Mouse (Mus musculus) small intestine, adult 2 months (tissue): Measurements from ENCODE around the gene Chtop. TPM values are rescaled to one million over a fixed set of nuclear protein-coding genes. Genes with fewer than 3 reads are reported as not detected.
A peak's percentile ranks its signal among the peaks of the same experiment; 100 is the strongest.

Source experiments
- H3K27ac ChIP-seq: fragments of 200-500 bp; 2 replicates; pipeline ENCODE4 v1.5.1; 2012; ENCODE audit warnings: low read depth, low read length, control low read depth, inconsistent platforms; ENCODE audit not compliant: insufficient read depth
- H3K27me3 ChIP-seq: fragments of 200-500 bp; 2 replicates; pipeline ENCODE4 v1.6.1; 2012; ENCODE audit warnings: mild to moderate bottlenecking, moderate library complexity, low read length, inconsistent platforms; ENCODE audit not compliant: control insufficient read depth, insufficient read depth
- H3K36me3 ChIP-seq: fragments of 200-500 bp; 2 replicates; pipeline ENCODE4 v1.6.1; 2012; ENCODE audit warnings: mild to moderate bottlenecking, low read length, control low read depth, inconsistent platforms; ENCODE audit not compliant: control insufficient read depth, insufficient read depth
- H3K4me1 ChIP-seq: fragments of 200-500 bp; 2 replicates; pipeline ENCODE4 v1.6.1; 2012; ENCODE audit warnings: low read length, inconsistent platforms, mixed read lengths; ENCODE audit not compliant: control insufficient read depth, insufficient read depth, insufficient read length
- H3K4me3 ChIP-seq: fragments of 200-500 bp; 2 replicates; pipeline ENCODE4 v1.5.1; 2012; ENCODE audit warnings: low read depth, mild to moderate bottlenecking, control low read depth, inconsistent platforms, low read length, moderate library complexity
- CTCF ChIP-seq: fragments of 200-500 bp; IDR thresholded peaks from 2 replicates; pipeline ENCODE4 v1.5.1; 2012; ENCODE audit warnings: low read depth, mild to moderate bottlenecking, control low read depth, inconsistent platforms, low read length, moderate library complexity, mixed read lengths; ENCODE audit not compliant: insufficient replicate concordance, insufficient read length; ENCODE audit errors: extremely low read depth
- POLR2A ChIP-seq: fragments of 200-500 bp; IDR thresholded peaks from 2 replicates; pipeline ENCODE4 v1.6.1; 2012; ENCODE audit warnings: low read depth, mild to moderate bottlenecking, control low read depth, inconsistent platforms, low read length, moderate library complexity
- WGBS: fragments of 180-500 bp; shearing (Covaris S2); methylation state at CpG from one replicate; pipeline ENCODE4 v1.1.7; 2018; 5-methylcytosine and 5-hydroxymethylcytosine counted together
- polyA plus RNA-seq: library from polyadenylated mRNA; depleted of rRNA; stranded (reverse); fragments of >200 nt; gene quantifications from 2 replicates; pipeline ENCODE4 v1.2.3, GENCODE M21; 2012

Gene Chtop
- polyA plus RNA-seq, 1 experiment: 22.3 TPM

DNA sequence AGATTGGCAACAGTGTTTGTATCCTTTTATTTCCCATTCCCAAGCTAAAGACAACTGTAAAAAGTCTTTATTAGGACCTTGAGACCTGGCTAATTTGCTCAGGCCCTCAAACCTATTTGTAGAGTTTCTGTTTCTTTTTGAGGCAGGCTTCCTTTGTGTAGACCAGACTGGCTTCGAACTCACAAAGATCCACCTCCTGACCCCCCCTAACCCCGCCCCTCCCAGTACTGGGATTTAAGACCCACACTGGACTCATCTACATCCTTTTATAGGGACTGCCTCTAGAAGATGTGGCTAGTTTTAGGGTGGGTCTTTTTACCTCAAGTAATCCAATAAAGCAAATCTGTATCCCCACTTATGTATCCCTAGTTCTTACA lies 437 bp upstream of the Chtop start:
- WGBS: 3% methylated on average over 2 of the region's 2 CpGs

DNA sequence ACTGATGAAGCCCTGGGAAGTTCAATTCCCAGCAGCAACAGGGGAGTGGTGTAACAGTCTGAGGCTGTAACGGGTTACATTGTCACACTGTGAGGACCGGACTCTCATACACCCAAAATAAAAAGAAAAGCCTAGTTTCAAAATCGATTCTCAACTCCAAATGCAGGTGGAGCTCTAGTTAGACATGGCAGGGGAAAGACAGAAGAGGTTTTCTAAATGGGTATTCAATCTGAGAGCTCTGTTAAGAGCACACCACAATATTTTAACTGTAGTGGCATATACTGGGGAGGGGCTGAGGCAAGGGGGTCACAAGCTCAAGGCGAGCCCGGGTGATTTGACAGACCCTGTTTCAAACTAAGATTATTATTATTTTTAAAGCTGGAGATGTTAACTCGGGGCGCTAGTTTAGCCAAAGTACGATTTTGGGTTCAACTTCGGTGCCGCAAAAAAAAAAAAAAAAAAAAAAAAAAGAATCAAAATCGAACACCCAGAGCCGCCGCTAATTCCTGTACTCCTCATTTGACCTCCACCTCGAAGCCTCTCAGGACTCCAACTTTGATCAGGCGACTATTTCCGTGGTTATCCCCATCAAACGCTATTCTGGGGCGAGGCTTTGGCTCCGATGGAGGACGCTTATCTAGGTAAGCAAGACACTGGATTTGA lies 880 bp downstream of the Chtop start:
- no peaks in the 10 kb centered on the region for H3K27me3 ChIP-seq
- peak overlapping the region; percentile 84 for H3K27ac ChIP-seq
- H3K4me3 ChIP-seq: peak overlapping the region; percentile 70
- peaks cover 27% of the 10 kb centered on the region for H3K36me3 ChIP-seq
- 1% methylated on average over 20 of the region's 20 CpGs for WGBS
- TF ChIP-seq POLR2A (no peak), CTCF (no peak)
- H3K4me1 ChIP-seq: 0 out of 2 replicates have a peak, but pooled peaks cover 2% of the 10 kb centered on the region

More for the DNA sequence above, 437 bp upstream of the Chtop start:
- Histone ChIP-seq H3K4me3 (no peak overlapping the region), H3K27me3 (no peaks in the 10 kb centered on the region), H3K36me3 (peaks cover 20% of the 10 kb centered on the region), H3K4me1 (0 out of 2 replicates have a peak, but pooled peaks cover 2% of the 10 kb centered on the region), H3K27ac (peak overlapping the region; percentile 83)
- no peak for TF ChIP-seq CTCF

DNA sequence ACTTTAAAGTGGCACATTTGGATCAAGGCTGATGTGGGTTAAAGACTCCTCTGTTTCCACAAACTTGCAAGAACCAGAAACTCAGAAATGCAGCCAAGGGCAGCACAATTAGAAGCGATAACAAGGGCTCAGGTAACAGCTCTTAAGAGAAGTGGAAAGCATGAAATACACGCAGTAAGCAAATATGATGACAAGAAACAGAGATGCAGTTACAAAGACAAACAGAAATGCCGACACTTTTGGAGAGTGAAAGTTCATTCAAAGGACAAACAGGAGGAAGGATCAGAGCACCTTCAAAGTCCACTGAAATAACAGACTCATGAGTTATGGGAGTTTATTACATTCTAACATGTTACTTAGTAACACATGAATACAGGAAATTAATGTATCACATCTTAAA lies 2.9 kb downstream of the Chtop start:
- 56% methylated on average over 3 of the region's 3 CpGs for WGBS
- Histone ChIP-seq H3K27me3 (no peaks in the 10 kb centered on the region), H3K27ac (no peak overlapping the region), H3K36me3 (peaks cover 46% of the 10 kb centered on the region), H3K4me1 (0 out of 2 replicates have a peak, but pooled peaks cover 2% of the 10 kb centered on the region), H3K4me3 (no peak overlapping the region)
- TF ChIP-seq CTCF: no peak
- TF ChIP-seq POLR2A: no peak

DNA sequence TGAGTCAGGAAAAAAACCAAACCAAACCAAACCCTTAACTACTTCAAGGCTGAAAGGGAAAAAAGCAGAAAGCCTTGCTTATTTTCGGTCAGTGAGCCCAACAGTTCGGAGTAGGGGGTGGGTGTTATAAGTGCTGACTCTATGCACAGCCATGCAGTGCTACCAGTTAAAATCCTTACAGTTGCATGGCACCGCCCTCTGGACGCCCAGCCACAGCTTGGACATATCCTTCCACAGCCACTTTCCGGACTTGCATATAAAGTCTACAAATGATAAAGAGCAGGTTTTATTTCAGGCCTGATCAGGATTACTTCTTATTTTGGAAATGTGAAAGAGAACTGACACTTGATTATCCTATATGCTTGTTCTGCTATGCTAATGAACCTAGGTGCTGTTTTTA lies 4.1 kb downstream of the Chtop start:
- peaks cover 52% of the 10 kb centered on the region for H3K36me3 ChIP-seq
- no peak overlapping the region for H3K27ac ChIP-seq
- TF ChIP-seq CTCF (no peak), POLR2A (no peak)
- WGBS: 95% methylated on average over 5 of the region's 5 CpGs
- H3K27me3 ChIP-seq: no peaks in the 10 kb centered on the region
- H3K4me1 ChIP-seq: 0 out of 2 replicates have a peak, but pooled peaks cover 2% of the 10 kb centered on the region
- H3K4me3 ChIP-seq: no peak overlapping the region

DNA sequence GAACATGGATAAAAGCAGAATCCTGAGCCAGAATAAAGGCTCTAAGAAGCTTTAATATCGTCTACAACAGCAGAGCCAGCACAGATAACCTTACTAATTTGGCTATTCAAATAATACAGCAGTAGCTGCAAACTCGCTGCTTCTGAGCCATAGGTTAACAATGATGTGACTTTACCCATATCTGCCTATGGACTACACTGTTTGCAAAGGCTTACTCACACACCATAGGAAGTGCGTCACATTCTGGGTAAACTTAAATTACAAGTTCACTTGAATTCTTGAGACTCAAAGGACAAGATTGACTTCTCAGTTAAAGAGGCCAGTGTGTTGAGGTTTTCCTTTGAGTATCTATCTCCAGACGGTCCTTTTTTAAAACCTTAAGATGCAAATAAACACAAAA lies 5.9 kb downstream of the Chtop start:
- no peak overlapping the region for H3K27ac ChIP-seq
- TF ChIP-seq CTCF: no peak
- no peak for TF ChIP-seq POLR2A
- no peaks in the 10 kb centered on the region for H3K27me3 ChIP-seq
- 78% methylated on average over 4 of the region's 4 CpGs for WGBS
- H3K4me3 ChIP-seq: no peak overlapping the region
- H3K4me1 ChIP-seq: 0 out of 2 replicates have a peak, but pooled peaks cover 2% of the 10 kb centered on the region
- peaks cover 63% of the 10 kb centered on the region for H3K36me3 ChIP-seq

DNA sequence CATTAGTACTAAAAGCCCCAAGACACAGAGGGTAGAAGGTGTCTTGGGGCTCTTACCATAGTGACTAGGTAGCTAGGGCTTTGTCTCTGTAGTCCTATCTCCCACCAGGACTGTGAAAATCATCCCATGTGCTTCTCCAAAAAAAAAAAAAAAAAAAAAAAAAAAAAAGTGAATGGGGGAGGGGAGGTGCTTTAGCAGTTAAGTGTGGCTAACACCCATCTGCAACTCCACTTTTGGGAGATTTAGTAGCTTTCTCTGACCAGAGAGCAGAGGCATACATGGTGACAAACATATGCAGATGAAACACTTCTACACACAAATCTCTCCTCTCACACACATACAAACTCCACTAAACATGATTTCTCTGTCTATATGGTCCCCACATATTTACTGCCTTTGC lies 11.7 kb downstream of the Chtop start:
- Histone ChIP-seq H3K27me3 (no peaks in the 10 kb centered on the region), H3K36me3 (peaks cover 49% of the 10 kb centered on the region), H3K27ac (no peak overlapping the region), H3K4me3 (no peak overlapping the region), H3K4me1 (no peaks in the 10 kb centered on the region)
- TF ChIP-seq CTCF: no peak
- no peak for TF ChIP-seq POLR2A

DNA sequence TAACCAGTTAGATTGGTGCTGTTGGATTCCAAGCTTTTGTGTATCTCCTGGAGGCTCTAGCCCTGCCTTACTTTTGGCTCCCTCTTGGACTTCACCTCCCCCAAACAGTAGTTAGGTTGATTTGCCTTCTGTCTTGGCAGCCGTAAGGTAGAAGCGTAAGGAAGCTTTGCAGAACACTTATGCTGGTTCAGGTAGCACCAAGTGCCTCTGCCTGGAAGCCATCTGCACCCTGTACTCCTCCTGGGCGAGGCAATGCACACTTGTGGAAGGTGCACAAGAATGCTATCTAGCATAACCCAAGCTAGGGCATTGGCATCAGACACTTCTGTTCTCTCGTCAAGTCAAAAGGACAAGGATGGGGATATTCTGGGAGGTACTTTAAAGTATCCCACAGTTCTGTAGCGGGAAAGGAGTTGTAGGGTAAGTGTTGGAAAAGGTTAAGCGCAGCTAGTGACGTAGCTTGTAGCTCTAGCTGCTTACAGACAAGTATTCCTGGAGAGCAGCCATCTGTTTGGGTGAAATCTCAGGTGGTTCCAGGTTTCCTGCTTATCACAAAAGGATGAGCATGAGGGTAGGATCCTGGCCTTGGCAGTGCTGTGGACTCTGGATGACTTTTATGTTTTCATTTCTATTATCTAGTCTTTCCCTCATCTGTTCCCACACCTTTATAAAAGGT lies 13.3 kb downstream of the Chtop start:
- no peak for TF ChIP-seq CTCF
- no peak for TF ChIP-seq POLR2A
- 90% methylated on average over 7 of the region's 7 CpGs for WGBS
- no peaks in the 10 kb centered on the region for H3K4me1 ChIP-seq
- H3K27ac ChIP-seq: no peak overlapping the region
- no peaks in the 10 kb centered on the region for H3K27me3 ChIP-seq
- peaks cover 34% of the 10 kb centered on the region for H3K36me3 ChIP-seq
- no peak overlapping the region for H3K4me3 ChIP-seq
